12 mouse cellular contexts compared by ENCODE assay signal in genomic region chr13:97375501-97376231, GRCm38 (mm10).
DNase-seq lines count a peak whose midpoint lies in the region; ATAC-seq and TF ChIP-seq lines count a peak whose summit lies in the region.
"Had no signal": no experiment of that assay in that cellular context is flagged by ENCODE, and none has a peak within 500 bp of the region (broad histone marks: within the 10 kb centered on the region; RNA-seq: fewer than 3 reads in every experiment).

No protein-coding gene starts in this region.

- 55% methylated on average over 14 of the region's 14 CpGs for WGBS in embryonic facial prominence, embryonic 10.5 days
- 56% methylated on average over 14 of the region's 14 CpGs for WGBS in liver, postnatal 0 days (ENCODE audit: insufficient replicate concordance)

- no peak for TF ChIP-seq CTCF in liver, postnatal 0 days (IDR thresholded peaks at IDR 0.05; ENCODE audit: low read depth)

- TF ChIP-seq POLR2A in myocyte (IDR thresholded peaks at IDR 0.05; ENCODE audit: insufficient read length, low read depth), result no peak

- no peaks in the 10 kb centered on the region for H3K27me3 ChIP-seq in embryonic facial prominence, embryonic 10.5 days (replicated peaks; ENCODE audit: low read depth, poor library complexity, severe bottlenecking)
- H3K27me3 ChIP-seq in liver, postnatal 0 days (ENCODE audit: insufficient read depth, low read length), result no peaks in the 10 kb centered on the region
- H3K27me3 ChIP-seq in myocyte (ENCODE audit: control insufficient read depth, insufficient read depth, insufficient read length), result no peaks in the 10 kb centered on the region
- H3K27me3 ChIP-seq: CH12.LX; embryonic facial prominence, embryonic 15.5 days had no signal

- no peak overlapping the region for H3K9ac ChIP-seq in liver, postnatal 0 days (replicated peaks)
- H3K9ac ChIP-seq: embryonic facial prominence, embryonic 15.5 days had no signal

- H3K4me1 ChIP-seq in embryonic facial prominence, embryonic 10.5 days, result peaks cover 18% of the 10 kb centered on the region
- H3K4me1 ChIP-seq in liver, postnatal 0 days (ENCODE audit: insufficient read depth), result peaks cover 12% of the 10 kb centered on the region

- no peaks in the 10 kb centered on the region for H3K79me2 ChIP-seq in myocyte (ENCODE audit: control insufficient read depth, insufficient read depth)

- H3K4me2 ChIP-seq in liver, postnatal 0 days (ENCODE audit: low read depth, low read length), result 0 out of 2 replicates have a peak overlapping the region, but pooled peaks have one; percentile 16
- H3K4me2 ChIP-seq in myocyte (ENCODE audit: low read depth), result no peak overlapping the region
- H3K4me2 ChIP-seq: embryonic facial prominence, embryonic 15.5 days had no signal

- H3K9me3 ChIP-seq in embryonic facial prominence, embryonic 10.5 days, result no peaks in the 10 kb centered on the region
- no peaks in the 10 kb centered on the region for H3K9me3 ChIP-seq in liver, postnatal 0 days (ENCODE audit: low read length)
- H3K9me3 ChIP-seq: embryonic facial prominence, embryonic 15.5 days had no signal

- TF ChIP-seq EP300 in liver, postnatal 0 days (IDR thresholded peaks at IDR 0.05; ENCODE audit: low read depth), result no peak

- DNase-seq in kidney, postnatal 14 days, result peak; percentile 42
- no peak for DNase-seq in kidney, adult 8-10 months
- peak; percentile 28 for DNase-seq in embryonic facial prominence, embryonic 10.5 days (ENCODE audit: low spot score)
- peak; percentile 26 for DNase-seq in liver, postnatal 0 days
- DNase-seq in cerebellum, adult 11-12 months, result no peak
- no peak for DNase-seq in frontal cortex, postnatal 10 days (ENCODE audit: low spot score in 2 of 2)
- DNase-seq in heart, adult 8-10 months (ENCODE audit: low spot score), result no peak
- DNase-seq: gastrocnemius, postnatal 14 days; left cerebral cortex, postnatal 4 days had no signal

- H3ac ChIP-seq in myocyte (ENCODE audit: control insufficient read depth, insufficient read length), result no peak overlapping the region

- no peak overlapping the region for H3K4me3 ChIP-seq in embryonic facial prominence, embryonic 10.5 days
- no peak overlapping the region for H3K4me3 ChIP-seq in liver, postnatal 0 days (ENCODE audit: low read depth, low read length)
- H3K4me3 ChIP-seq in myocyte, result no peak overlapping the region
- H3K4me3 ChIP-seq: embryonic facial prominence, embryonic 15.5 days had no signal

- peak; percentile 83 for ATAC-seq in liver, postnatal 0 days

- peak overlapping the region; percentile 75 for H3K27ac ChIP-seq in embryonic facial prominence, embryonic 10.5 days (replicated peaks)
- H3K27ac ChIP-seq in liver, postnatal 0 days (ENCODE audit: low read depth), result peak overlapping the region; percentile 77
- H3K27ac ChIP-seq: embryonic facial prominence, embryonic 15.5 days had no signal

- no peaks in the 10 kb centered on the region for H3K36me3 ChIP-seq in embryonic facial prominence, embryonic 10.5 days (replicated peaks)
- H3K36me3 ChIP-seq in liver, postnatal 0 days (replicated peaks; ENCODE audit: insufficient read depth, low read length), result no peaks in the 10 kb centered on the region
- no peaks in the 10 kb centered on the region for H3K36me3 ChIP-seq in myocyte (ENCODE audit: control insufficient read depth, insufficient read depth)
- H3K36me3 ChIP-seq: embryonic facial prominence, embryonic 15.5 days had no signal

TF ChIP-seq in myocyte, 11 proteins besides CTCF, POLR2A, EP300 and RAD21:
- TF ChIP-seq MYOG (IDR thresholded peaks at IDR 0.05; ENCODE audit: control insufficient read depth in 1 of 3, insufficient read depth in 1 of 3, insufficient read length in 2 of 3, low read depth in 2 of 3) (peak in 1 of 3 experiments; percentile 24), USF1 (IDR thresholded peaks at IDR 0.05; ENCODE audit: low read depth) (no peak), MYOD1 (IDR thresholded peaks at IDR 0.05; ENCODE audit: control insufficient read depth in 1 of 3, insufficient read length in 2 of 3, low read depth in 2 of 3) (peak; percentile 27 to 53 (median 46)), E2F4 (IDR thresholded peaks at IDR 0.05; ENCODE audit: insufficient read depth) (no peak), SRF (IDR thresholded peaks at IDR 0.05; ENCODE audit: control insufficient read depth, insufficient read length, low read depth) (no peak), CEBPB (IDR thresholded peaks at IDR 0.05; ENCODE audit: insufficient read depth, poor library complexity, severe bottlenecking) (no peak), TCF12 (IDR thresholded peaks at IDR 0.05; ENCODE audit: insufficient read depth, poor library complexity, severe bottlenecking) (peak; percentile 76)

Comparison
In these comparisons a context has a peak if more than half of its experiments do, and no peak if none do; other contexts are left out.
1. DNase-seq: peak in kidney, postnatal 14 days (single experiment), embryonic facial prominence, embryonic 10.5 days (single experiment) and liver, postnatal 0 days (single experiment); none in kidney, adult 8-10 months (0 of 2), cerebellum, adult 11-12 months (single experiment), frontal cortex, postnatal 10 days (0 of 2) and heart, adult 8-10 months (single experiment).